Mouse (Mus musculus): Measurements from ENCODE around the gene Fubp1.
A peak's percentile ranks its signal among the peaks of the same experiment; 100 is the strongest.

Gene Fubp1

DNA sequence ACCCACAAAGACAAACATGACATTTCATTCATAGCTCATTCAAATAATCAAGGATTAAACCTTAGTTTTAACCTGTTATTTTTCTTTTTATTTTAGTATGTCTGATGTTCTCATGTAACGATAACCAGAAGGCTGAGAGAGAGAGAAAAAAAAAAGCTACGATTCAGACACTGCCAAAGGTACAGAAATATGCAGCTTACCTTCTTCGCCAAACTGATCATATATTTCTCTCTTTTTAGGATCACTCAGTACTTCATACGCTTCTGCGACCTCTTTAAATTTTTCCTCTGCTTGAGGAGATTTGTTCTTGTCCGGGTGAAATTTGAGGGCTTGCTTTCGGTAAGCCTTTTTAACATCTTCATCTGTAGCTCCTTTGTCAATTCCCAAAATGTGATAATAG lies 17.0 kb upstream of the Fubp1 start:
- peak; percentile 27 for DNase-seq (ENCODE audit: low read depth, low spot score)

DNA sequence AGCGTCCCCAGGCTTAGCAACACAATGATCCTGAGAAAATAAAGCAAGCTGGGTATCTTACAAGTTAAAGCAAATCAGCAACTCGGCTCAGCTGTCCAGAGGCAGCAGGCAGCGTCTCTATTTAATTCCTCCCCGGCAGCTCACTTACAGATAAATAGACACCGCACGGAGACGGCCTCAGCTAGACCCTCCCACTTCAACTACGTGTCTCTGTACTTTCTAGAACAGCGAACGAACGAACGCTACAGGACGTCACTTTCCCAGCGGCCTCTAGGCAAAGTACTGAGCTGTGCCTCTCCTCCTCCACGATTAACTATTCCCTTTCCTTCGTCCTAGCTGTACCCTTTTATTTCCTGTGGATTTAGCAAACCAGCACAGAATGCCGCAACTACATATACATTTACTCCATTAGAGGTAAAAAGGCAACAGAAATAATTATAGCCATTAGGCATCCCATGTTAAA lies 16.6 kb upstream of the Fubp1 start:
- peak; percentile 88 for DNase-seq (ENCODE audit: low read depth, low spot score)

DNA sequence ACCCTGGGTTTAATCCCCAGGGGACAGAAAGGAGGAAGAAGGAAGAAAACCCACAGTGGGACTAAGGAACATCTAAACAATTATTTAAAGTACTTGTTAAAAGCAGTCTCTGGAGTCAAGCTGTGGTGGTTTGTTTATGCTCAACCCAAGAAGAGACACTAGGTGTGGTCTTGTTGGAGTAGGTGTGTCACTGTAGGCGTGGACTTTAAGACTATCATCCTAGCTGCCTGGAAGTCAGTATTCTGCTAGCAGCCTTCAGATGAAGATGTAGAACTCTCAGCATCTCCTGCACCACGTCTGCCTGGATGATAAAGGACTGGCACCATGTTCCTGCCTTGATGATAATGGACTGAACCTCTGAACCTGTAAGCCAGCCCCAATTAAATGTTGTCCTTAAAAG lies 13.0 kb upstream of the Fubp1 start:
- DNase-seq (ENCODE audit: low read depth, low spot score) = peak; percentile 80

DNA sequence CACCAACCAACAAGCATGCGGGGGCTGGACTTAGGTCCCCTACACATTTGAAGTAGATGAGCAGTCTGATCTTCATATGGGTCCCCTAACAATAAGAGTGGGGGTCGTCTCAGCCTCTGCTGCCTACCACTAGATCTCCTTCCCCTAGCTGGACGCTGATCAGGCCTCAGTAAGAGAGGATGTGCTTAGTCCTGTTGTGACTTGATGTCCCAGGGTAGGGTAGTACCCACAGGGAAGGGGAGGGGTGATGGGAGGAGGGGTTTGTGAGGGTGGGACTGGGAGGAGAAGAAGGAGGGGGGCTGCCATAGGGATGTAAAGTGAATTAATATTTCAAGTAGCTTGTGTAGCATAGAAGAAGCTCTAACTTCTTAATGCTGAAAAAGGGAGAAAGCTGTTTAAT lies 11.1 kb upstream of the Fubp1 start:
- DNase-seq (ENCODE audit: low read depth, low spot score) = no peak

DNA sequence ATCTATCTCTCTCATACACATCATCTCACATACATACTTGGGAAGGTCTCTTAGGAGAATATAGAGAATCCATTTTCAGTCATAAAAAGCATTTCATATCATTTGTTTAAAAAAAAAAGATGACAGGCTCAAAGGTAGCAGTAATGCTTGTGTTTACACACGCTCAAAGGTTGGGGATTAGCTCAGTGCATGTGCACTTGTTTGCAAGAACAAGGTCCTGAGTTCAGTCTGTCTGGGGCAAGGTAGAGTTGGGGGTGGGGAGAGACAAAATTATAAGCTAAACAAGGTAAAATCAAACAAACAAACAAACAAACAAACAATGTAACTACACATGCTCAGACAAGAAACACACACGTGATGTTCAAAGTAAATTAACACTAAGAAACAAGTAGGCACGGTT lies 9.0 kb upstream of the Fubp1 start:
- no peak for DNase-seq (ENCODE audit: low read depth, low spot score)

DNA sequence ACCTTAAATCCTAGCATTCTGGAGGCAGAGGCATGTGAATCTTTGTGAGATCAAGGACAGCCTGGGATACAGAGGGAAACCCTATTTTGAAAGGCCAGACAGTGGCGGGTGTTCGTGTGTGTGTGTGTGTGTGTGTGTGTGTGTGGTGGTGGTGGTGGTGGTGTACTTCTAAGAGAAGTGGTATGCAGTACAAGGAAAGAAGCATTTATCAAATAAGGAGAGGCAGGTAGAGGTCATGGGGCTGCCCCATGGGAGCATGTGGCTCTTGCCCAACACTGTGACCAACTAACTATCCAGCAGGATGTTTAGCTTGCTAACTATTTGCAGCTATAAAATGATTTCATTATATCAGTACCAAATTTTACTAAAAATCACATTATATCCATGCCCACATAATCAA lies 8.6 kb upstream of the Fubp1 start:
- DNase-seq (ENCODE audit: low read depth, low spot score) = no peak

DNA sequence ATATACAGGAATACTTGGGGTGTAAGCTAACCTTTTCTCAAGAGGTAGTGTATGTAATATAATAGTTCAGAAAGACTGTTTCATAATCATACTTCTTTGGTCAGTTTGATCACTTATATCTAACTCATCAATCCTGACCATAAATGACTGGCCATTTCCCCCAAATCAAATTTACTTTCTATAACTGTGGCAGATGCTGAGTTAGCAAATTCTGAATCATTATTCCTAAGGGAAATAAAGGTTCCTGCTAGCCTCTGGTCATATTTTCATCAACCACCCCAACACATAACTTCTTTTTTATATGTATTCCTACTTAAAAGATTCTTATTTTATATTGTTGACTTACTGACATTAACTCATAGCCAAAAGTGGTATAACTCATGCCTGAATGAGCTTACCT lies 7.3 kb upstream of the Fubp1 start:
- no peak for DNase-seq (ENCODE audit: low read depth, low spot score)

DNA sequence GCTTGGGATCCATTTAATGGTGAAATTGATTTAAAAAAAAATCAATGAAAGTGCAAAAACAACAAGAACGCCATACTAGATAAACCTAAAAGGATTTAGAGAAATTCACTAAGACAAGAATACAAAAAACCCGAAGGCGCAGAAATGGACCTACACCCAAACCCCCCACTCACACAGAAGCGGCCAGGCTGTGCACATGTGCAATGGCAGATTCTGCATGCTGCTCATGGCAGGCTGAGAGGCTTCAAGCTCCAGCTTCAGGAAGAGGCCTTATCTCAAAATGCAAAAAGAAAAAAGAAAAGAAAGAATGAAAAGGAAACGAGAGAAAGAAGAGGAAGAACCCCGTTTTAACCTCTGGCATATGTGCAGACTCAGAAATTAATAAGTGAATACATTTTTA lies 6.8 kb upstream of the Fubp1 start:
- DNase-seq (ENCODE audit: low read depth, low spot score) = no peak

DNA sequence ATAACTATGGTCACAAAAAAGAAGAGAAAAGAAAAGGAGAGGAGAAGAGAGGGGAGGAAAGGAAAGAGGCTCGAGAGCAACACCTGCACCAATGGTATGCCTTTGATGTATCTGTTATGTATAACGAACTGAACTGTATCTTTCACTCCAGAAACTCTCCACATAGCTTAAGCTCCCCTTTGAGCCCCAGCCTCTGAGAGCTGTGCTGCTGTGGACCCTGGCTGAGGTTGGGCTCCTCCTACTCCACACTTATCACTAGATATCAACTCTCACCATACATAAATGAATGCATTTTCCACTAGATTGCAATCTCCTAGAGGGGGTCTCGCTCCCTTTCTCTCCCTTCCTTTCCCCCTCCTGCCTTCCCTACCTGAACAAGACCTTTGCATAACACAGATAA lies 6.2 kb upstream of the Fubp1 start:
- DNase-seq (ENCODE audit: low read depth, low spot score) = no peak

DNA sequence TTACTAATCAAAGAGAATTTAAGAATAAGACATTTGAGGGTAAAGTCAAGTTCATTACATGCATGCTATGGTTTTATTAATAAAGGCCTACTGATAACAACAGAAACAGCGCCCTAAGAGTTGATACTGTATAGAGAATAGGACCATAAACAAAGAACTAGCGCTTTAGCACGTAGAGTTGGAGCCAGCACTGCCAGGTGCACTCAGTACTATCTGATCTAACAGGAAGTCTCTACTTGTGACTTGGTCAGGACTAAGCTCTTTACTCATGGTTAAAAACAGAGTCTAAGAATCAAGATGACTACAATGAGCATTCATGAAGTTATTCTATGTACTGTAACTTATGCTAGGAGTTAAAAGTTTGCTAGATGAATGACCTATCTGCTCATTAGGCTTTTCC lies 5.6 kb upstream of the Fubp1 start:
- DNase-seq (ENCODE audit: low read depth, low spot score) = no peak

DNA sequence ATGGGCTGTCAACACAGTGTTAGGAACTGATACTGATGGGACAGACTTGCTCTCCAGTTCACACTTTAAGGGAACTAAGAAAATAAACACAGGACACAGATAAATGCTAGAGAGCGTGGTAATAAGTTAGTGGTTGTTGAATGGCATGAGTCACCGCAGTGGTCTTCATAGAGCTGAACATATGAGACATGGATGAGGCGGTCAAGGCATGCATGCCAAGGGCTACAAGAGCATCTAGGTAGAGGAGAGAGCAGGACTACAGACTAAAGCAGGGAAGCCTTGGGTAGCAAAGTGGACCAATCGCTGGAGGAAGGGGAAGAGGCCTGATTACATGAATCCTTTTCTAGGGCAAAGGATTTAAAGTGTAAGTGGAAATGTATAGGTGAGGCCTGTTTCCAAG lies 3.1 kb upstream of the Fubp1 start:
- no peak for DNase-seq (ENCODE audit: low read depth, low spot score)

DNA sequence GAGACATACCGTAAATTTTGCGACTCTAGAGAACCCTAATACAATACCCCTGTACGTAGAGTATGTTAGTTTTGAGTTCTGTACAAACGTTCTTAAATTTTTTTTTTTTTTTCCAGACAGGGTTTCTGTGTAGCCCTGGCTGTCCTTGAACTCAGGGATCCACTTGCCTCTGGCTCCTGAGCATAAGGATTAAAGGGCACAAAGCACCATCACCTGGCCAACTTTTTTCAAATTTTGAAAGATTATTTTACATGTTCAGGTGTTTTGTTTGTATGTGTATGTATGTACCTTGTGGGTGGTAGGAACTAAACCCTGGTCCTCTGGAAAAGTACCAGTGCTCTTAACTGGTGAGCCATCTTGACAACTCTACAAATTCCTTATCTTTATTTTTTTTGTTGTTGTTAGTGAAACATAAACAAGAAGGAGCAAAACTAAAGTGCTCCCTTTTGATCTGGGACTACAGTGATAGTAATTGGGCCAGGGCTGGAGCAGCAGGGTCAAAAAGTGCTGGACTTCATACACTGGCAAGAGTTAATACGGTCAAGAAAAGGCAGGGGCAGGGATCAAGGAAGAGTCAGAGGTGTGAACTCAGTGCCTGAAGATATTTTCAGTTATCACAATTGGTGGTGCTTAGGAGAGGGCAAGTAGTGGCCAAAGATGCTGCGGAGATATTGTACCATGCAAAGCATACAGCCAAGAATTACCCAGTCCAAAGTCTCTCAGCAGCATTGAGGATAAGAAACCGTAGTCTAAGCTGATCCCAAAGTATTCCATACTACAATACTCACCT lies 1.9 kb upstream of the Fubp1 start:
- DNase-seq (ENCODE audit: low read depth, low spot score) = no peak

DNA sequence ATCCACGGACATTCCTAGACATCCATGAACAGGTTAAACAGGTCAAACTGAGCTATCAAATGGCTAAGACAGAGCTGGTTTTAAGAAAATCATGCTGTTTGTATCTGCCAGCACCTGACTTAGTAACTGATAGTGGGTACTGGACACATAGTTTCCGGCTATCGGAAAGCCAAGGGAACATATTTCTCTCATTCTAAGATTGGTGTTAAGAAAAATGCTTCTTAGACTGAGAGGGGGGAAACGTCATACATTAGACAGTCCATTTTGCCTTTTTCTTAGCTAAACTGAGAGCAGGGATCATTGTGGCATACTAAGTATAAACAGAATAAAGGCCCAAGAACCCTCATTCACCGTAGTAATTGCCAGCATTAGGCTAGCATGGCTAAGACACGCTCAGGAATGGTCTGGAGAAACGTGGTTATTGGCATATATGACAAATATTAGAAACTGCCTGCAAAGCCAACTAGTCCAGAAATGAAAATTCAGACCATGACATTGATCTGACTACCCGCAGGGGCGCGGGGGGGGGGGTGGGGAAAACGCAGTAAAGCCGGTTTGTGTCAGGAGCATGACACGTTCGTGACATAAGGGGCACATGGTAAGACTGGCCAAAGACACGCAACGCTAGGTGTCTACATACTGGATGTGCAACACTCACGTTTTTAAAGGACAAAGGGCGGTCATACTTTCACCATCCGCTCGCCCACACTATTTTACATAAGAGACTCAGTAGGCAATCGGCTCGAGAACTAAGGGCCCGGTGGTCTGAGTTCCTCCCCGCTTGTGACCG lies 850 bp upstream of the Fubp1 start:
- DNase-seq (ENCODE audit: low read depth, low spot score) = peak; percentile 38

DNA sequence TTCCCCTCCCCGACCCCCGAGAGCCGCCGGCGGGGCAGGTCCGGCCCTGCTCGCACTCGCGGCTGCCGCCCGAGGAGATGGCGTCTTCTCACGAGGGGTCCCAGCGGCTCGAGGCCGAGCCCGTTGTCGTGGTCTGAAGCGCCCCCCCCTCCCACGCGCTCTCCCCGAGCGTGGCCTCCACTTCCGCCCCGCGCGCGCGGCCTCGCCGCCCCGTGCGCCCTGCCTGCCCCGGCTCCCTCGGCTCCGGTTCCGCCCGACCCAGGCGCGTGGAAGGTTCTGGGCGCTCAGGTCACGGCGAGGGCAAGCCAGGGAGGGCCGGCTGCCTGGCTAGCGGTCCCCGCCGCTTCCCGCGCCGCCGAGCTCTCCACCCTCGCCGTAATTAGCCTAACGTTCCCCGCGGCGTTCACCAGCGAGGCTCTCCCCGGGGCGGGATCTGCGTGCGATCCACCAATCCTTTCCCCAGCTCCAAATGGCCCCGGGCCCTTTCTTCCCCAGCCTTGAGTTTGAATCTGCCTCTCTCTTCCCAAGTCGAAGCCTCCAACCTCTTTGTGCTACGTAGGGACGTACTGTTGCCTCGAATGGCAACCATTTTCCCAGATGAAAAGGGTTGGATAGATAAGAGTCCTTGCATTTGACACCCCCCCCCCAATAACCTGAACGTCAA lies 638 bp downstream of the Fubp1 start:
- DNase-seq (ENCODE audit: low read depth, low spot score) = peak; percentile 46

DNA sequence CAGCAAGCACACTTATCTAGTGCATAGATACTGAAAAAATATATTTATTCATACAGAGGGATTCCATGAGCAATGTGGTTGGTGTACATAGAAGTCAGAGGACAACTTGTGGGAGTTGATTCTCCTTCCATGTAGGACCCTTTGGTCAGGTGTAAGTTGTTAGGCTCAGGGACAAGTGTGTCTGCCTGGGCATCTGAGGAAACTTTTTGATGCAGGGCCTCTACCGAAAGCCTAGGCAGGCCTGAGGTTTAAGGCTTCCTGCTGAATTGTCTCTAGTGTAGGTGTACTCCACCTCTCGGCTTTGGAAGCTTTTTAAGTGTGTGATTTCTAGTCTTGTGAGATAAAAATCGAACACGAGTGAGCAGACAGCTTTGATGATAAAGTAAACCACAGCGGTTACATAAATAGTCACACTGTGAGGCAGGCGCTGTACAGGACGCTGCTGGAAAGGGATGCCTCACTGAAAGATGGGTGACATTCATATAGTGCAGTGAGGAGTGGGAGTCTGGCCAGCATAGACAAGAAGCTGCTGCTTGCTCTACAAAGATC lies 1.6 kb downstream of the Fubp1 start:
- DNase-seq (ENCODE audit: low read depth, low spot score) = no peak

DNA sequence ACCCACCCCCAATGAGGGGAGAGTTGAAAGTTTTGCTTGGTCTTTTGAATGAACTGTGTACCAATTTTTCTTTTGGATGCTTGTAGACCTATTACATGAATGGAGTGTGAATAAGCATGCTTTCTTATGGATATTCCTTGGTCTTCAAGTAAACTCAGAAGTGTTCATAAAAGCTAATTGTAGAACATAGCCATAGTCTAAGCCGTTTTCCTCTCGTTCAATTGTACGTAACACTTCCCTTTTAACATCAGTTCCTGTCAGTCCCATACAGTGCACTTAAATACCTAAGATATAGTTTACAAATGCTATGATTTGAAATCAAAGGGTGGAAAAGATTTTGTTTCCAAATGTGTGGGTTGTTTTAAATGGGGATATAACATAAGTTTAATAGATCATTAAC lies 3.2 kb downstream of the Fubp1 start:
- no peak for DNase-seq (ENCODE audit: low read depth, low spot score)

DNA sequence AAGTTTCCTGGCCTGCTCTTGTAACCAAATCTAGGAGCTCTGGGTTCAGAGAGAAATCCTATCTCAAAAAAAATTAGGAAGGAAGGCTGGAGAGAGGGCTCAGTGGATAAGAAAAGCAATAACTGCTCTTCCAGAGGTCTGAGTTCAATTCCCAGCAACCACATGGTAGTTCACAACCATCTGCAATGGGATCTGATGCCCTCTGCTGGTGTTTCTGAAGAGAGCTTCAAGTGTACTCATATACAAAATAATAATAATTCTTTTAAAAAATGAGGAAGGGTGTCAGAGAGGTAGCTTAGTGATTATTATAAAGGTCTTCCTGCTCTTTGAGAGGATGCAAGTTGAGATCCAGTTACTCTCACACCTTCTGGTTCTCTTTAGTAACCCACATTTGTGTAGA lies 14.7 kb downstream of the Fubp1 start:
- no peak for DNase-seq (ENCODE audit: low read depth, low spot score)

DNA sequence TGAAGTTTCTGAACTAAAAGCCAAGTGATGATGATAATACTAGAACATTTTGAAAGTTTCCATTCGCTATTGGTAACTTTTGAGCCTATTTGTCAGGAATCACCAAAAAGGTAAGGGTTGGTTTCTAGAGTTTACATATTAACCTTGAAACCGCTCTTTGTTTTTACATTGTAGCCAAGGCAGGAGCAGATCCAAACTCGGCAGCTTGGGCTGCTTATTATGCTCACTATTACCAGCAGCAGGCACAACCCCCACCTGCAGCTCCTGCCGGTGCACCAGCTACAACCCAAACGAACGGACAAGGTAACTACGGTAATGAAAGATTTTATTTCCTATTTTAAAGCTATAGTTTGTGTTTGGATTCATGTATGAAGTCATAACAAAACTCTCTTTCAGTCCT lies 15.7 kb downstream of the Fubp1 start:
- DNase-seq (ENCODE audit: low read depth, low spot score) = no peak

DNA sequence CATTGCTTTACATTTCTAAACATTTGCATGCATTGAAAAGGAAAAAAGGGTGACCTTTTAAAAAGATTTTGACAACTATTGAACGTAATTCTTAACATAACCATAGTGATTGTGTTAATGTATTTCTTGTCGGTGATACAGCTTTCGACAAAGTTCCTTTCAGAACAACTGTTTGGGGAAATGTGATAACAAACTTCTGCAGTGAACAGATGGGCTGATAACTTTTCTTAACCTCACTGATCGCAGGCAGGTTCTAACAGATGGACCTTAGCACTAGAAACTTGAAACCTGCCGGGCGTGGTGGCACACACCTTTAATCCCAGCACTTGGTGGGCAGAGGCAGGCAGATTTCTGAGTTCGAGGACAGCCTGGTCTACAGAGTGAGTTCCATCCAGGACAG lies 18.6 kb downstream of the Fubp1 start:
- no peak for DNase-seq (ENCODE audit: low read depth, low spot score)

DNA sequence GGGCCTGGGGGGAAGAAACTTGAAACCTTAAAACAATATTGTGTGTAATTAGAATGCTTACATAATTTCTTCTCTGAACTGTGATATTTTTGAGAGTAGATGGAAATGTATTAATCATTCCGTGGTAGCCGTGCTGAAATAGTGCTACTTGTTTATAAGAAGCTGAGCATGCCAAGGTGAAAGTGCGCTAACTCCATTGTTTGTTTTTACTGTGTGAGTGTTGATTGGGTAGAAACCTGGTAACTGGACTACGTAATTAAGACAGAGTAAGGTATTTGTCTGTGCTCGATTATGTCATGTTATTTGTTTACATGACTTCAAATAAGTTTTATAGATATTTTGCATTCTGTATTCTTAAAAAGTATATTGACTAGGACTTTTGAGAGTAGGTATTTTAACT lies 19.0 kb downstream of the Fubp1 start:
- no peak for DNase-seq (ENCODE audit: low read depth, low spot score)

DNA sequence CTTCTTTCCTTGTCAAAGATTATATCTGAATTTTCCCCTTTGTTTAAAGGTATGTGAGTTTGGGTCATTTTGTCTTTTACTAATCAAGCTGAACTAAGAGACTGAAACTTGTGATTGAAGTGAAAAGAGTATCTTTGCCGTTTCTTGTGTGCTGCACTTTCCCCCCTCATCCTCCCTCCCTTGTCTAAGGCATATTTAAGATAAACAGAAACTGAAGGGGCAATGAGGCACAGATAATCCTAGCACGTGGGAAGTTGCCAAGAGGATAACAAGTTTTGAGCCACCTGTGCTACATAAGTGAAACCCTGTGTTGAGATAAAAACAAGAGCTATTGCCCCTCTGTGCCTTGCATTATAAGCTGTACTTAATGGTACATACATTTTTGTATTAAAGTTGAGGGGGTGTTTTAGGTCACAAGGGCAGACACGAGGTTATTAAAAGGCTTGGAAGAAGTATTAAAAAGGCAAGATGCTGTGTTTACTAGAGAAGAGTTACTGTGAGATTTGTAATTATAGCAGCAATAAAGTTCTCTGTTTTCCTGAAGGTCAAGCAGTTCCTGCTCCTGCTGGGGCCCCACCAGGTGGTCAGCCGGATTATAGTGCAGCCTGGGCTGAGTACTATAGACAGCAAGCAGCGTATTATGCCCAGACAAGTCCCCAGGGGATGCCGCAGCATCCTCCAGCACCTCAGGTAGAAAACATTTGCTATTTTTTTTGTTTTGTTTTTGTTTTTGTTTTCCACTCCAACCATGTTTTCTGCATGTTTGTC lies 21.3 kb downstream of the Fubp1 start:
- no peak for DNase-seq (ENCODE audit: low read depth, low spot score)

DNA sequence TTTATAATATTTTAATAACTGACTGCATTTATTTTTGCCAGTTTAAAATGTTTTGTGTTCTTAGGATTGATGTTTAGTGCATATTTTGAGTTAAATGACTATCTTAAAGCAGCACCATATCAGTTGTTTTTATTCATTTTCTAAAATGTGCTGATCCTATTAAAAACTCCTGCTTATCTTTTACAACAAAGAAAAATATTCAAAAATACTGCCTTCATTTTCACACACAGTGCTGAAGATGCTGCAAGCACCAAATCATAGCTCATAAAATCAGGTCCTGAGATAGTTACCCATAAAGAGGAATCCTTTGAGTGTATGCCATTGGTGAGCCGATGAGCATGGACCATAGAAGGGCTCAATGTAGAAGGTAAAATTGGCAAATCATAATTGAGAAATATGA lies 25.0 kb downstream of the Fubp1 start:
- no peak for DNase-seq (ENCODE audit: low read depth, low spot score)
